Mouse (Mus musculus): ENCODE measurements around the gene Cnih2.

- TF ChIP-seq ZNF384 (IDR thresholded peaks at IDR 0.05; ENCODE audit: low read depth, low read length) (no peak), USF1 (IDR thresholded peaks at IDR 0.05; ENCODE audit: low read depth, low read length) (no peak), CTCF (conservative IDR thresholded peaks at IDR 0.05 in 1 of 2, IDR thresholded peaks at IDR 0.05 in 1 of 2; ENCODE audit: low read depth in 2 of 2, low read length in 2 of 2) (no peak), SMC3 (IDR thresholded peaks at IDR 0.05; ENCODE audit: low read depth, low read length) (no peak), E2F4 (IDR thresholded peaks at IDR 0.05; ENCODE audit: insufficient replicate concordance, low read depth, low read length) (no peak), ETS1 (conservative IDR thresholded peaks at IDR 0.05; ENCODE audit: low read depth, low read length) (no peak)
Measured at GRCm38 (mm10) chr19:5106074-5106473, 7.8 kb upstream of the Cnih2 start.
